Mouse (Mus musculus) small intestine, adult 2 months (tissue): ENCODE results near the gene Uhrf1bp1l.

Experiments
- CTCF ChIP-seq: fragments of 200-500 bp; IDR thresholded peaks from 2 replicates; pipeline ENCODE4 v1.5.1; 2012; ENCODE audit warnings: low read depth, mild to moderate bottlenecking, control low read depth, inconsistent platforms, low read length, moderate library complexity, mixed read lengths; ENCODE audit not compliant: insufficient replicate concordance, insufficient read length; ENCODE audit errors: extremely low read depth
- POLR2A ChIP-seq: fragments of 200-500 bp; IDR thresholded peaks from 2 replicates; pipeline ENCODE4 v1.6.1; 2012; ENCODE audit warnings: low read depth, mild to moderate bottlenecking, control low read depth, inconsistent platforms, low read length, moderate library complexity

DNA sequence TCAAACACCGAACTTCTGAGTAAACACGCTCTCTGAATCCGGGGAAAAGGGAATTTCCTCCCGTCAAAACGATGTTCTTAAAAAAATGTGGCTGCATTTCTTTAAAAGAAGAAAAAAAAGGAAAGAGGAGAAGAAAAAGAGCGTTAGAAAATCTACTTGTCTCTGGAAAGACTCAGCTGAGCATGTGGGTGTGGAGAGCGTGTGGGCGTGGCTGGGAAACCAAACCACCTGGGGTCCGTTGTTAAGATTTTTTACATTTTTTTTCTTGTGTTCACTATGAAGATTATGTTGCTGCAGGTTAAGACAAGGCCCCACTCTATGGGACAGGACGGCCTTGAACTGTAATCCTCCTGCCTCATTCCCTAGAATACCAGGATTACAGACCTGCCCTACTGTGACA is 29.9 kb upstream of the Uhrf1bp1l start:
- TF ChIP-seq CTCF = no peak
- no peak for TF ChIP-seq POLR2A
